Mouse (Mus musculus) heart, embryonic 13.5 days (tissue): ENCODE results near the gene Sh3pxd2b. TPM values are rescaled to one million over a fixed set of nuclear protein-coding genes. Genes with fewer than 3 reads are reported as not detected.
"Not testable (repeated sequence)": the region's sequence is repeated elsewhere in the genome, so short reads cannot be mapped to it uniquely, and the experiment has no call there.

Source experiments
- ATAC-seq: fragments of 200-750 bp; cut with Nextera tagmentation; 2 replicates; pipeline ENCODE4 v1.8.0; 2017; ENCODE audit warnings: moderate TSS enrichment; ENCODE audit not compliant: insufficient number of reproducible peaks, low FRiP score, low TSS enrichment; ENCODE audit errors: extremely low read depth
- H3K27ac ChIP-seq: fragments of 300-500 bp; sonication (generic); replicated peaks from 2 replicates; pipeline ENCODE4 v1.5.1; 2015; ENCODE audit warnings: moderate library complexity, mild to moderate bottlenecking, inconsistent platforms
- H3K27me3 ChIP-seq: fragments of 300-500 bp; sonication (generic); replicated peaks from 2 replicates; pipeline ENCODE4 v1.6.1; 2015; ENCODE audit warnings: mild to moderate bottlenecking, inconsistent platforms
- H3K36me3 ChIP-seq: fragments of 300-500 bp; sonication (generic); 2 replicates; pipeline ENCODE4 v1.6.1; 2015; ENCODE audit warnings: mild to moderate bottlenecking, inconsistent platforms
- H3K4me1 ChIP-seq: fragments of 300-500 bp; sonication (generic); 2 replicates; pipeline ENCODE4 v1.6.1; 2015; ENCODE audit warnings: inconsistent platforms
- H3K4me2 ChIP-seq: fragments of 300-500 bp; sonication (generic); 2 replicates; pipeline ENCODE4 v1.6.1; 2015; ENCODE audit warnings: inconsistent platforms, mild to moderate bottlenecking, moderate library complexity
- H3K4me3 ChIP-seq: fragments of 300-500 bp; sonication (generic); 2 replicates; pipeline ENCODE4 v1.5.1; 2015; ENCODE audit warnings: moderate library complexity, mild to moderate bottlenecking, inconsistent platforms
- H3K9ac ChIP-seq: fragments of 300-500 bp; sonication (generic); 2 replicates; pipeline ENCODE4 v1.6.1; 2015; ENCODE audit warnings: inconsistent platforms, mild to moderate bottlenecking, moderate library complexity
- H3K9me3 ChIP-seq: fragments of 300-500 bp; sonication (generic); 2 replicates; pipeline ENCODE4 v1.6.1; 2016; ENCODE audit warnings: inconsistent platforms
- WGBS: fragments of 180-500 bp; shearing (Covaris S2); methylation state at CpG from one replicate; pipeline ENCODE4 v1.1.7; 2015; ENCODE audit warnings: mixed read lengths; 5-methylcytosine and 5-hydroxymethylcytosine counted together
- polyA plus RNA-seq: library from polyadenylated mRNA; unstranded; fragments of >200 nt; fragmentation: Nextera tagmentation; extraction: Ambion mirVana; gene quantifications from 2 replicates; pipeline ENCODE4 v1.2.1, GENCODE M21; 2015

Sh3pxd2b gene
- polyA plus RNA-seq: 11.5 and 12.1 TPM in 2 replicates

GRCm38 (mm10) chr11:32347607-32348432 is at the start of gene Sh3pxd2b:
Gene Sh3pxd2b (plus strand): TSS chr11:32347820.
- Histone ChIP-seq H3K9me3 (no peaks in the 10 kb centered on the region), H3K27me3 (peaks cover 7% of the 10 kb centered on the region), H3K4me3 (peak within 1 kb of the TSS; percentile 88), H3K27ac (peak within 1 kb of the TSS; percentile 84), H3K9ac (peak within 1 kb of the TSS; percentile 97), H3K4me2 (peak within 1 kb of the TSS; percentile 89), H3K4me1 (peaks cover 43% of the 10 kb centered on the region), H3K36me3 (peaks cover 18% of the 10 kb centered on the region)
- under 1% methylated on average over 60 of the region's 86 CpGs for WGBS
- peak; percentile 58 for ATAC-seq

GRCm38 (mm10) chr11:32297866-32298531 is 49.6 kb upstream of the Sh3pxd2b start:
- Histone ChIP-seq H3K9me3 (no peaks in the 10 kb centered on the region), H3K27ac (no peak overlapping the region; the same call in 1 of the 2 replicates), H3K36me3 (no peaks in the 10 kb centered on the region), H3K4me2 (peak overlapping the region; percentile 20; the same call in 1 of the 2 replicates), H3K9ac (no peak overlapping the region), H3K4me3 (peak overlapping the region; percentile 29), H3K27me3 (peaks cover 48% of the 10 kb centered on the region), H3K4me1 (no peaks in the 10 kb centered on the region)
- ATAC-seq: no peak
- 70% methylated on average over 1 of the region's 1 CpGs for WGBS

- no peak for ATAC-seq
- Histone ChIP-seq H3K4me1 (no peaks in the 10 kb centered on the region), H3K36me3 (no peaks in the 10 kb centered on the region), H3K27me3 (peaks cover 53% of the 10 kb centered on the region), H3K9ac (no peak overlapping the region), H3K9me3 (no peaks in the 10 kb centered on the region), H3K4me2 (peak overlapping the region; percentile 20; the same call in 1 of the 2 replicates), H3K27ac (no peak overlapping the region; the same call in 1 of the 2 replicates), H3K4me3 (peak overlapping the region; percentile 29)
- WGBS: 89% methylated on average over 2 of the region's 2 CpGs
Measured at GRCm38 (mm10) chr11:32298532-32298918, 49.1 kb upstream of the Sh3pxd2b start.

GRCm38 (mm10) chr11:32299865-32300264 is 47.8 kb upstream of the Sh3pxd2b start, which contains the start of gene Hbq1a:
Gene Hbq1a (plus strand): TSS chr11:32300069.
- not testable (repeated sequence) for H3K36me3 ChIP-seq, ATAC-seq, H3K9ac ChIP-seq, H3K4me1 ChIP-seq, H3K9me3 ChIP-seq, H3K27ac ChIP-seq
- 4% methylated on average over 16 of the region's 16 CpGs for WGBS
- peaks cover 49% of the 10 kb centered on the region for H3K27me3 ChIP-seq
- peak within 1 kb of the TSS; percentile 34 for H3K4me3 ChIP-seq
- peak within 1 kb of the TSS; percentile 59 for H3K4me2 ChIP-seq

GRCm38 (mm10) chr11:32300279-32301267 is 47.0 kb upstream of the Sh3pxd2b start:
- Histone ChIP-seq H3K9me3 (no peaks in the 10 kb centered on the region), H3K4me2 (peak overlapping the region; percentile 59), H3K27me3 (peaks cover 42% of the 10 kb centered on the region), H3K27ac (no peak overlapping the region), H3K9ac (no peak overlapping the region), H3K4me3 (peak overlapping the region; percentile 34), H3K36me3 (no peaks in the 10 kb centered on the region), H3K4me1 (no peaks in the 10 kb centered on the region)
- no peak for ATAC-seq
- WGBS: 47% methylated on average over 16 of the region's 17 CpGs

GRCm38 (mm10) chr11:32301506-32301905 is 46.1 kb upstream of the Sh3pxd2b start:
- Histone ChIP-seq H3K36me3 (no peaks in the 10 kb centered on the region), H3K4me3 (no peak overlapping the region), H3K27ac (no peak overlapping the region), H3K27me3 (peaks cover 42% of the 10 kb centered on the region), H3K4me2 (peak overlapping the region; percentile 59; the same call in 1 of the 2 replicates), H3K9ac (no peak overlapping the region), H3K9me3 (no peaks in the 10 kb centered on the region), H3K4me1 (no peaks in the 10 kb centered on the region)
- WGBS: 68% methylated on average over 1 of the region's 1 CpGs
- no peak for ATAC-seq

- H3K27ac ChIP-seq: no peak overlapping the region
- H3K27me3 ChIP-seq: peaks cover 42% of the 10 kb centered on the region
- H3K36me3 ChIP-seq: no peaks in the 10 kb centered on the region
- no peak overlapping the region for H3K9ac ChIP-seq
- H3K9me3 ChIP-seq: no peaks in the 10 kb centered on the region
- no peaks in the 10 kb centered on the region for H3K4me1 ChIP-seq
- ATAC-seq: no peak
- WGBS: 33% methylated on average over 2 of the region's 2 CpGs
- H3K4me3 ChIP-seq: no peak overlapping the region
- no peak overlapping the region for H3K4me2 ChIP-seq
Measured at GRCm38 (mm10) chr11:32302824-32303419, 44.7 kb upstream of the Sh3pxd2b start.

GRCm38 (mm10) chr11:32303455-32303854 is 44.2 kb upstream of the Sh3pxd2b start:
- Histone ChIP-seq H3K4me2 (no peak overlapping the region), H3K9ac (no peak overlapping the region), H3K9me3 (no peaks in the 10 kb centered on the region), H3K27ac (no peak overlapping the region), H3K27me3 (peaks cover 42% of the 10 kb centered on the region), H3K36me3 (no peaks in the 10 kb centered on the region), H3K4me1 (no peaks in the 10 kb centered on the region), H3K4me3 (no peak overlapping the region)
- 70% methylated on average over 1 of the region's 1 CpGs for WGBS
- ATAC-seq: no peak

- 65% methylated on average over 1 of the region's 1 CpGs for WGBS
Measured at GRCm38 (mm10) chr11:32307006-32307405, 40.6 kb upstream of the Sh3pxd2b start.

GRCm38 (mm10) chr11:32309446-32309845 is 38.2 kb upstream of the Sh3pxd2b start:
- Histone ChIP-seq H3K4me2 (no peak overlapping the region), H3K36me3 (no peaks in the 10 kb centered on the region), H3K9ac (no peak overlapping the region), H3K4me1 (0 out of 2 replicates have a peak, but pooled peaks cover 7% of the 10 kb centered on the region), H3K9me3 (no peaks in the 10 kb centered on the region), H3K27ac (no peak overlapping the region), H3K27me3 (peaks cover 8% of the 10 kb centered on the region; the same call in 1 of the 2 replicates), H3K4me3 (no peak overlapping the region)
- WGBS: 55% methylated on average over 4 of the region's 4 CpGs
- ATAC-seq: no peak

More at GRCm38 (mm10) chr11:32307006-32307405, 40.6 kb upstream of the Sh3pxd2b start:
- no peaks in the 10 kb centered on the region for H3K9me3 ChIP-seq
- no peak overlapping the region for H3K4me3 ChIP-seq
- 0 out of 2 replicates have a peak, but pooled peaks cover 7% of the 10 kb centered on the region for H3K4me1 ChIP-seq
- no peak overlapping the region for H3K27ac ChIP-seq
- H3K4me2 ChIP-seq: no peak overlapping the region
- H3K36me3 ChIP-seq: no peaks in the 10 kb centered on the region
- no peak overlapping the region for H3K9ac ChIP-seq
- ATAC-seq: no peak
- peaks cover 31% of the 10 kb centered on the region for H3K27me3 ChIP-seq
